14 mouse cellular contexts compared by ENCODE assay signal in genomic region chr7:139908176-139908575, GRCm38 (mm10). TPM values are rescaled to one million over a fixed set of nuclear protein-coding genes. Genes with fewer than 3 reads are reported as not detected.
A peak's percentile ranks its signal among the peaks of the same experiment; 100 is the strongest.
DNase-seq lines count a peak whose midpoint lies in the region; ATAC-seq and TF ChIP-seq lines count a peak whose summit lies in the region.
"Had no signal": no experiment of that assay in that cellular context is flagged by ENCODE, and none has a peak within 500 bp of the region (broad histone marks: within the 10 kb centered on the region; RNA-seq: fewer than 3 reads in every experiment).

No protein-coding gene starts in this region.

- peaks cover 0 to 20% of the 10 kb centered on the region in 2 experiments; a peak in 2 of 4 replicates for H3K4me1 ChIP-seq in ES-E14 (ENCODE audit: control insufficient read depth in 2 of 2, insufficient read depth in 2 of 2, low read length in 2 of 2, poor library complexity in 1 of 2)
- peaks cover 16% of the 10 kb centered on the region for H3K4me1 ChIP-seq in limb, embryonic 13.5 days
- no peaks in the 10 kb centered on the region for H3K4me1 ChIP-seq in liver, postnatal 0 days (ENCODE audit: insufficient read depth)

- no peak overlapping the region for H3K27ac ChIP-seq in ES-E14 (ENCODE audit: insufficient read depth, low read depth, low read length, poor library complexity, severe bottlenecking)
- peak overlapping the region; percentile 70; the same call in 1 of the 2 replicates for H3K27ac ChIP-seq in limb, embryonic 13.5 days
- no peak overlapping the region for H3K27ac ChIP-seq in liver, postnatal 0 days (ENCODE audit: low read depth)
- H3K27ac ChIP-seq: embryonic facial prominence, embryonic 12.5 days; neural tube, embryonic 12.5 days had no signal

- peaks cover 25% of the 10 kb centered on the region for H3K27me3 ChIP-seq in limb, embryonic 13.5 days
- H3K27me3 ChIP-seq in liver, postnatal 0 days (ENCODE audit: insufficient read depth, low read length): peaks cover 2% of the 10 kb centered on the region; the same call in 1 of the 2 replicates

- H3K36me3 ChIP-seq in ES-E14 (ENCODE audit: control insufficient read depth, insufficient read depth, low read length, poor library complexity, severe bottlenecking): no peaks in the 10 kb centered on the region
- no peaks in the 10 kb centered on the region for H3K36me3 ChIP-seq in limb, embryonic 13.5 days
- H3K36me3 ChIP-seq in liver, postnatal 0 days (replicated peaks; ENCODE audit: insufficient read depth, low read length): no peaks in the 10 kb centered on the region
- H3K36me3 ChIP-seq: embryonic facial prominence, embryonic 12.5 days; neural tube, embryonic 12.5 days had no signal

- peak; percentile 19 for DNase-seq in gastrocnemius, postnatal 10 days
- no peak for DNase-seq in gastrocnemius, postnatal 25 days
- no peak for DNase-seq in ES-E14 (ENCODE audit: low read depth, low spot score)
- peak; percentile 73 to 76 for DNase-seq in cerebellum, postnatal 25 days
- no peak for DNase-seq in c-Kit-positive CD71-positive TER-119-positive erythroid progenitor cells, embryonic 14.5 days (ENCODE audit: low spot score)
- DNase-seq in liver, postnatal 0 days: no peak
- DNase-seq: adrenal gland, adult 8-10 months had no signal

- no peak for TF ChIP-seq EP300 in liver, postnatal 0 days (IDR thresholded peaks at IDR 0.05; ENCODE audit: low read depth)

- no peaks in the 10 kb centered on the region for H3K9me3 ChIP-seq in ES-E14 (ENCODE audit: control insufficient read depth, insufficient read depth, low read depth, low read length)
- H3K9me3 ChIP-seq in limb, embryonic 13.5 days: no peaks in the 10 kb centered on the region
- no peaks in the 10 kb centered on the region for H3K9me3 ChIP-seq in liver, postnatal 0 days (ENCODE audit: low read length)
- H3K9me3 ChIP-seq: embryonic facial prominence, embryonic 12.5 days; neural tube, embryonic 12.5 days had no signal

- no peak overlapping the region for H3K4me2 ChIP-seq in limb, embryonic 13.5 days (replicated peaks)
- H3K4me2 ChIP-seq in liver, postnatal 0 days (ENCODE audit: low read depth, low read length): no peak overlapping the region
- H3K4me2 ChIP-seq: embryonic facial prominence, embryonic 12.5 days; neural tube, embryonic 12.5 days had no signal

- TF ChIP-seq CTCF in liver, postnatal 0 days (IDR thresholded peaks at IDR 0.05; ENCODE audit: low read depth): no peak

- peak overlapping the region; percentile 24 to 25; a peak in 3 of 4 replicates for H3K4me3 ChIP-seq in ES-E14 (ENCODE audit: insufficient read depth in 1 of 2, low read depth in 1 of 2, low read length in 2 of 2, poor library complexity in 1 of 2, severe bottlenecking in 1 of 2)
- H3K4me3 ChIP-seq in limb, embryonic 13.5 days: no peak overlapping the region
- no peak overlapping the region for H3K4me3 ChIP-seq in liver, postnatal 0 days (ENCODE audit: low read depth, low read length)
- H3K4me3 ChIP-seq: embryonic facial prominence, embryonic 12.5 days; neural tube, embryonic 12.5 days had no signal

- in situ Hi-C loops in ES-E14 (cut with MboI; ENCODE audit: low sequenced_read_pairs in 2 of 2, unreplicated experiment in 2 of 2): no loop called here

- peak overlapping the region; percentile 60; the same call in 1 of the 2 replicates for H3K9ac ChIP-seq in ES-E14 (ENCODE audit: insufficient read depth, low read depth, low read length, poor library complexity, severe bottlenecking)
- H3K9ac ChIP-seq in limb, embryonic 13.5 days: 0 out of 2 replicates have a peak overlapping the region, but pooled peaks have one; percentile 31
- no peak overlapping the region for H3K9ac ChIP-seq in liver, postnatal 0 days (replicated peaks)
- H3K9ac ChIP-seq: embryonic facial prominence, embryonic 12.5 days; neural tube, embryonic 12.5 days had no signal

- ATAC-seq in limb, embryonic 13.5 days (ENCODE audit: low FRiP score, low read depth): peak; percentile 75; the same call in 1 of the 2 replicates
- ATAC-seq in liver, postnatal 0 days: no peak
- ATAC-seq in granulocyte monocyte progenitor cell, adult 5-6 weeks (replicated peaks; ENCODE audit: poor library complexity, severe bottlenecking): no peak
- ATAC-seq: CD4-positive, CD25-positive, alpha-beta regulatory T cell, adult 4 months; intestine, embryonic 16.5 days had no signal

- WGBS in limb, embryonic 13.5 days: 52% methylated on average over 5 of the region's 5 CpGs
- 77% methylated on average over 5 of the region's 5 CpGs for WGBS in liver, postnatal 0 days (ENCODE audit: insufficient replicate concordance)

TF ChIP-seq in ES-E14, 5 proteins besides CTCF, POLR2A, EP300 and RAD21:
- TF ChIP-seq ZNF384 (IDR thresholded peaks at IDR 0.05; ENCODE audit: low read depth, low read length): no peak
- no peak for TF ChIP-seq MAFK (IDR thresholded peaks at IDR 0.05; ENCODE audit: insufficient read depth, low read depth, low read length)
- TF ChIP-seq CHD2 (IDR thresholded peaks at IDR 0.05; ENCODE audit: low read depth, low read length): no peak
- TF ChIP-seq ZC3H11A (IDR thresholded peaks at IDR 0.05; ENCODE audit: borderline replicate concordance, low read depth, low read length): no peak
- no peak for TF ChIP-seq HCFC1 (IDR thresholded peaks at IDR 0.05; ENCODE audit: borderline replicate concordance, insufficient read depth, low read length)

RNA-seq across cellular contexts. Expression of gene Kndc1, which starts 13.7 kb away (rescaled TPM):
- total RNA-seq in gastrocnemius, postnatal 10 days (2021): under 1 TPM; 0.27 to 0.40 TPM
- not detected for total RNA-seq in gastrocnemius, postnatal 25 days (2021)
- total RNA-seq in ES-E14 (2012; rRNA removed): 2.3 and 5.3 TPM in 2 replicates
- polyA plus RNA-seq in limb, embryonic 13.5 days (2015; fragmentation: Nextera tagmentation; extraction: Ambion mirVana): 0.11 and 0.20 TPM in 2 replicates
- polyA plus RNA-seq in liver, postnatal 0 days (2015; fragmentation: Nextera tagmentation; extraction: Ambion mirVana): not detected in 2 replicates
- total RNA-seq in granulocyte monocyte progenitor cell, adult 5-6 weeks (2014; fragmentation: Nextera tagmentation): not detected in 2 replicates
- not detected in 2 replicates for total RNA-seq in granulocyte monocyte progenitor cell, adult 5-6 weeks (2017)

RNA-seq across cellular contexts. Expression of gene Utf1, which starts 35.4 kb away (rescaled TPM):
- total RNA-seq in gastrocnemius, postnatal 10 days (2021): not detected
- total RNA-seq in gastrocnemius, postnatal 25 days (2021): not detected
- total RNA-seq in ES-E14 (2012; rRNA removed): 147 and 174 TPM in 2 replicates
- polyA plus RNA-seq in limb, embryonic 13.5 days (2015; fragmentation: Nextera tagmentation; extraction: Ambion mirVana): 0.15 TPM in 1 of 2 replicates, not detected in the other
- polyA plus RNA-seq in liver, postnatal 0 days (2015; fragmentation: Nextera tagmentation; extraction: Ambion mirVana): not detected in 2 replicates
- total RNA-seq in granulocyte monocyte progenitor cell, adult 5-6 weeks (2014; fragmentation: Nextera tagmentation): not detected in 2 replicates
- total RNA-seq in granulocyte monocyte progenitor cell, adult 5-6 weeks (2017): not detected in 2 replicates
- total RNA-seq: adrenal gland, adult 8-10 months; layer of hippocampus, adult 8-10 months had no signal
- polyA plus RNA-seq: intestine, embryonic 16.5 days; neural tube, embryonic 12.5 days had no signal

Comparison
In these comparisons a context has a peak if more than half of its experiments do, and no peak if none do; other contexts are left out.
1. DNase-seq: peak in gastrocnemius, postnatal 10 days (single experiment) and cerebellum, postnatal 25 days (2 of 2); none in gastrocnemius, postnatal 25 days (single experiment), ES-E14 (single experiment), c-Kit-positive CD71-positive TER-119-positive erythroid progenitor cells, embryonic 14.5 days (single experiment) and liver, postnatal 0 days (single experiment).
2. H3K4me3 ChIP-seq: peak in ES-E14 (2 of 2); none in limb, embryonic 13.5 days (single experiment) and liver, postnatal 0 days (single experiment).
3. RNA of gene Utf1, which starts 35.4 kb away (total RNA-seq): 147 to 174 TPM in ES-E14; not detected in gastrocnemius, postnatal 10 days, not detected in gastrocnemius, postnatal 25 days and not detected in granulocyte monocyte progenitor cell, adult 5-6 weeks; every median in the first group is over 100 times any median in the second.